Mouse (Mus musculus) myocyte (in vitro differentiated cells): Measurements from ENCODE around the gene Trim39.

Experiments used
- E2F4 ChIP-seq: IDR thresholded peaks from one replicate; pipeline ENCODE4 v1.6.1; 2011; ENCODE audit warnings: mild to moderate bottlenecking, control low read depth, moderate library complexity; ENCODE audit not compliant: insufficient read depth
- MAX ChIP-seq: IDR thresholded peaks from one replicate; pipeline ENCODE4 v1.6.1; 2011; ENCODE audit warnings: low read depth, mild to moderate bottlenecking, control low read depth
- MYOD1 ChIP-seq, 3 experiments: IDR thresholded peaks; one replicate each; pipeline ENCODE4 v1.6.1; 2011; ENCODE audit warnings: control low read depth in 2 of 3, low read depth in 2 of 3, mild to moderate bottlenecking in 2 of 3, moderate library complexity in 1 of 3; ENCODE audit not compliant: insufficient read length in 2 of 3, control insufficient read depth in 1 of 3
- POLR2A ChIP-seq: IDR thresholded peaks from one replicate; pipeline ENCODE4 v1.6.1; 2011; ENCODE audit warnings: low read depth, mild to moderate bottlenecking, control low read depth, moderate library complexity; ENCODE audit not compliant: insufficient read length
- POLR2AphosphoS2 ChIP-seq: IDR thresholded peaks from one replicate; pipeline ENCODE4 v1.6.1; 2011; ENCODE audit warnings: low read depth, control low read depth; ENCODE audit not compliant: insufficient read length
- REST ChIP-seq: IDR thresholded peaks from one replicate; pipeline ENCODE4 v1.6.1; 2011; ENCODE audit warnings: mild to moderate bottlenecking, control low read depth, moderate library complexity; ENCODE audit not compliant: insufficient read depth, insufficient read length
- TCF12 ChIP-seq: IDR thresholded peaks from one replicate; pipeline ENCODE4 v1.6.1; 2011; ENCODE audit warnings: mild to moderate bottlenecking, control low read depth; ENCODE audit not compliant: poor library complexity, insufficient read depth, severe bottlenecking
- USF1 ChIP-seq: IDR thresholded peaks from one replicate; pipeline ENCODE4 v1.6.1; 2011; ENCODE audit warnings: low read depth, mild to moderate bottlenecking, control low read depth, moderate library complexity

DNA sequence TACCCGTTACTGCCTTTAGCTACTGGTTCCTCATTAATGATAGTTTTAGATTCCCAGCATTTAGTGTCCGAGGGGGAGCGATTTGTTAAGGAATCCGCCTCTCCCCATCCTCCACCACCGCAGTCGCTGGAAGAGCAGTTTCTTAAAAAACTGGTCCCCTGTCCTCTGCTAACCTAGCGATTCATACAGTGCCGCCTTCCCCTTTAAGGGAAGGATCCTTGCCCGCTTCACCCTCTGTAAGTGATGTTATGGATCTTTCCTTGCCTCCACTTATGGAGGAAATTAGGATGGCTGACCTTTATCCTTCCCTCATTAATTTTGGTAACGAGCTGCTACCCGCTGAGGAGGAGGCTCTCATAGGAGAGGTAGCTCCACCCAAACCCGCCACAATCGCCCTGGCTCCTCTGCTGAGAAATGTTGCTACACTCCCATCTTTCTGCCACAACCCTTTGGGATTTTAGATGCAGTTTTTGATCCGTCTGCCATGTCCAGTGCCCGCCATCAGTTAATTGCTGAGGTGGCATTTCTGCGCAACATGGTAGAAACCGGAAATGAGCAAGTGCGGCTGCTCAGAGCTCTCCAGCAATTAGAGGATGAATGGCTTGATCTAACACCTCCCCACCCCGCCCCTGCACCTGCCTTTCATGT, 43.1 kb upstream of the Trim39 start:
- peak; percentile 16 for TF ChIP-seq POLR2A
- TF ChIP-seq MAX: no peak
- TF ChIP-seq REST: no peak
- TF ChIP-seq E2F4: no peak
- no peak for TF ChIP-seq USF1
- TF ChIP-seq MYOD1 (IDR thresholded peaks at IDR 0.05; ENCODE audit: control insufficient read depth in 1 of 3, insufficient read length in 2 of 3, low read depth in 2 of 3): no peak
- no peak for TF ChIP-seq POLR2AphosphoS2
- no peak for TF ChIP-seq TCF12
